Mouse (Mus musculus) spleen, adult 2 months (tissue): ENCODE measurements at regions not wholly inside any gene's neighbourhood (a gene's known extent, or its start where the extent isn't known, plus 50 kb on each side); places are given as distances from the start of the nearest gene placed in this dataset.

Experiments
- CTCF ChIP-seq: fragments of 200-500 bp; IDR thresholded peaks from 2 replicates; pipeline ENCODE4 v1.5.1; 2011; ENCODE audit warnings: mild to moderate bottlenecking, inconsistent platforms; ENCODE audit not compliant: insufficient read depth, insufficient read length, insufficient replicate concordance; ENCODE audit errors: extremely low read depth
- POLR2A ChIP-seq: fragments of 200-500 bp; IDR thresholded peaks from 2 replicates; pipeline ENCODE4 v1.6.1; 2011; ENCODE audit warnings: low read depth, low read length, inconsistent platforms

DNA sequence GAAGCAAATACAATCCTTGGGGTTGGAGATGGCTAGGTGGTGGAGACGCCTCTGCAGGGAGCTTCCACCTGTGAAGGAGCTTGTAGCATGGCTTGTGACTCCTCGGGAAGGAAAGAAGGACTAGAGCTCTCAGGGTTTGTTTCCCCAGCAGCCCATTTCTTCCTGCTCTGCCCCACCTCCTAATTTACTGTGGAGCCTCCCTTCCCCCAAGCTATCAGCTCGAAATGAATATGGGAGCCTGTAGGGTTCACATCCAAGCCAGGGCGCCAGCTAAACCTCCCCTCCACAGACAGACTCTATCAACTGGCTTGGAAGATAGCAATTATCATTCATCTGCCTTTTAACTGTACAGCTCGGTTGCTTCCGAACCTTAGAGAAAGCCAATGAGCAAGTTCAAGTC lies 70.3 kb upstream of the Slc4a7 start:
- TF ChIP-seq POLR2A (no peak), CTCF (no peak)
